Mouse (Mus musculus) heart, adult 8-10 months (tissue): ENCODE data around the gene Ptpn1. TPM values are rescaled to one million over a fixed set of nuclear protein-coding genes. Genes with fewer than 3 reads are reported as not detected.
A peak's percentile ranks its signal among the peaks of the same experiment; 100 is the strongest.

Source experiments
- DNase-seq: peaks from one replicate; pipeline ENCODE4 v3.0.0; 2022; ENCODE audit warnings: low spot score
- total RNA-seq, 4 experiments: library from RNA; stranded (reverse); gene quantifications; 2 replicates each; pipeline ENCODE4 v1.2.4; 2022

The Ptpn1 gene
- total RNA-seq, 4 experiments from 2014 or later, result 14.7 to 17.6 (median 16.4) TPM

DNA sequence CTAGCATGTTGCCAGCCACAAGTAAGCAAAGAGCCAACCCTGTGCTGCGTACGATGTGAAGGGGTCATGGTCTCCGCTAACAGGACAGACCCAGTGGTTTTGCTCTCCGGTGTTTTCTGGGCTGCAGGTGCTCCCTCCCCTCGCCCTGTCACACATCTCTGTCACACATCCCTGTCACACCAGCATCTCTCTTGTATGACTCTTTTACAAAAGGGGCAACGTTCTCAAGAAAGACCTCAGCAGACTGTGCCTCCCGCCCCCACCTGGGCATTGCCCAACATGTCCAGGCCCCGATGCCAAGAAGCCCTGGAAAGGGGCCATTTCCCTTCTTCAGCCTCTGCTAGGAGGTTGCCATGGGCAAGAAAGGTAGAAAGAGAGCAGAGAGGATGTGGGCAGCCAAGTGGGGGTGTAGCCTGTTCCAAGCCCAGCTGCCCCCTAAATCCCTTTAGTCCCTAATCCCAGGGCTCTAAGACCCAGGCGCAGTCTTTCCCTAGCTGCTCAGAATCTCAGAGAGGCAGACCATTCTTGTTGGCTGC, 10.8 kb upstream of the Ptpn1 start:
- DNase-seq, result no peak

DNA sequence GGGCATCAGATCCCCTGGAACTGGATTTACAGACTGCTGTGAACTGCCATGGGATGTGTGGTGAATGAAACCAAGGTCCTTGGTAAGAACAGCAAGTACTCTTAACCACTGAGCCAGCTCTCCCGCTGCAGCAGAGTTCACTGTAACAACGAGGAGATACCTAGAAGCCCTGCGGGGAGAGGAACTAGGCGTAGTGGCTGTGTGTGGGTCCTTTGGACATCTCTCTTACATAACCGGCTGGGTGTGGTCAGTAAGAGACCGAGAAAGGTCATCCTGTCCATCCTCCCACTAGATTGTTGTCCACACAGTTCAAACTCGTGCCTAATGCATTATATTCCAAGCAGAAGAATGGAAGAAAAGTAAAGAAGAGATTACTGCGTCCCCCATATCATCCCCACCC, 10.0 kb upstream of the Ptpn1 start:
- DNase-seq, result no peak

DNA sequence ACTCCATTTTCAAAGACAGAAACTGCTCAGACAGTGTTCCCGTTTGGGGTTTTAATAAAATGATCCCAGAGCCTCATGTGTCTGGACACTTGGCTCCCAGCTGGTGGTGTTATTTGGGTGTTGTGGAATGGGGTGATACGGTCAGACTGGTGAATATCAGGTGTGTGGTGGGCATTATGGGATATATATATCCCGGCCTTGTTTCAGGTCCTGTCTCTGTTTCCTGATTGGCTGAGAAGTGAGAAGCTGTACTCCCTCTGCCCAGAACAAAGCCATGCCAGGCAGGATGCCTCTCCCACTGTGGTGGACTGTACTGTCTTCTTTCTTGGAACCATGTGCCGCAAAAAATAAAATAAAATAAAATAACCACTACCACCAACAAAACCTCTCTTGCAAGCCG, 7.8 kb upstream of the Ptpn1 start:
- DNase-seq, result no peak

DNA sequence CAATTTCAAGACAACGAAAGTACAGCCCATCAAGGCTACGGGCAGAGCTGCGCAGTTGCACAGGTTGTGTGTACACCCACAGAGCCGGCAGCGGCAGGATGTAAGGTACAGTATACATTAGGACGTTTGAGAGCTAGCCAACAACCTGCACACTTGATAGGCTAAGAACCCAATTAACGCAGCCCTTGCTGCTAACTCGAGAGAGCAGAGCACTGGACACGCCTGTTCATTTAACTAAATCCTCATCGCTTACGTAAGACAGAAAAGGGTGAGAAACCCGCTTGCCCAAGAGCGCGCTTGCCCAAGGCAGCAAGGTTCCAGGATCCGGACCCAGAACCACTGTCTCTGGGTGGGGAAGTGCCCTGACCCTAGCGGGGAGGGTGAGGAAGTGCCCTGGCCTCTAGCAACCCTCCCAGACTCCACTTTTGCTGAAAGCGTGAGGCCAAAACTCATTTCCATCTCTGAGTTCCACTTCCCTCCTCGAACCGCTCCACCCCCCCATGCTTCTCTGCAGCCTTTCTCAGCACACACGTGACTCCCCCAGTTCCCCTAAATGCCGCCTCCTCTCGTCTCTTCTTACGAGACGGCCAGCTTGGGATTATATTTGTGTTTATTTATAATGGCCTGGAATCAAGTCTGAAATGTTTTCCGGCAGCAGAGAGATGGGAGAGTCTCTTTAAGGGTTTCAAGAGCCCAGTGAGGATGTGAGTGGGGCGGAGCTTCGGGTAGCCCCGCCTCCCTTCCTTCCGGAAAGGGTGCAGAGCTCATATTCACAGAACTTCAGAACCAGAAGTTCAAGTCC, 6.9 kb upstream of the Ptpn1 start:
- DNase-seq, result peak; percentile 89

DNA sequence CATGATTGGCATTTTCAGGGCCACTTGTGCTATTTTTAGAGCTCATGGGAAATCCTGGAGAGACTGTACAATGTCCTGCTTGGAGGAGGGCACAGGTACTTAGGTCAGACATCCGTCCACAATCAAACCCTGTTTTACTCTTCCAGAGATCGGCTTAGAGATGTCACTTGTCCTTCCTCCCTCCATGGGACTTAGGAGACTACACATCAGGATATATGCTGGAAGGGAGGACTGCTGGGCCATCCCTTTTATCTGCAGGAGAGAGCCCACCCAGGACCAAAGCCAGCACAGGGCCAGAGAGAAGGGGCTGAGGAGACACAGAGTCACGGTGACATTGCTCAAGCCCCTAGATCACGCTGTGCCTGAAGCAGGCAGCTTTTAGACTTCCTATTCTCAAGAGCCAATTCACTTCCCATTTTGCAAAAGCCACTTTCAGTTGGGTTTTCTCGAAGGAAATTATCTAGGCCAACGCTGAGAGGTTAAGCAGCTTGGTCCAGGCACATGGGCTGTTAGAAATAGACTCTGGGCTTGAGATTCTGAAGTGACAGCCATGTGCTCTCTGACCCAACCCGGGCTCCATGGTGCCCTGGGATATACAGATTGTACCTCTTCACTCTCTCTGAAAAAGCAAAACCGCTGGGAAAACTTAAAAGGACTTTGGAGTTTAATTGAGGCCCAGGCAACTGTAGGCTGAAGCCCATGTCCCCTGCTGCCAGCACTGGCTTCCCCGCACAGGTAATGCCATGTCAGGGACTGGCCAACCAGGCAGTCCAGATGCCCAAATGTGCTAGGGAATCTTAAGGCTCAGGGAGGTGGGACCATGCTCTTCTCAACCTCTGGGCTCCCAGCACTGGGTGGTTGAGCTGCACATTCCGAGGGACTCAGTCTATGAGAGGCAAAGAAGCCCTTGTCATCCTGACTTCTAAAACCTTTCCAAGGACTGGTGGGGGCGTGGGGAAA, 5.7 kb upstream of the Ptpn1 start:
- DNase-seq, result no peak

DNA sequence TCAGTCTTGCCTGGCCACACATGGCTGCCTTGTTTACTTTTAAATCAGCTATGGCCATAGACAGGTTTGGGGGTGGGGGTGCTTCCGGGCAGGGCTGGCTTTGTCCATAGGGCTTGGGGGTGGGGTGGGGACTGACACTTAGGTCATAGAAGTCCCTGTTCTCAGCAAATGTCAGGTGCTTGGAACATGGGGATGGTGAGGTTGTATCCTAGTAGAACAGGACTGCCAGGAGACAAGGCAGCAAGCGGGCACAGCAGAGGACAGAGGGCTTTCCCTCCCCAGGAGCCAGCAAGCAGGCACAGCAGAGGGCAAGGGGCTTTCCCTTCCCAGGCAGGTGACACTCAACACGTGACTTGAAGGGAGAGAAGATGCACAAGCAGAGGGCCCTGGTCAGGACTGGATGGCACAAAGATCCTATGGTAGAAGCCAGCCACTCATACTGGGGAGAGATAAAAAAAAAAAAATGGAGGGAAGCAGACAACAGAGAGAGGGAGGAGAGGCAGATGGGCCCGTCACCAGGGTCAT, 3.8 kb upstream of the Ptpn1 start:
- DNase-seq, result no peak

DNA sequence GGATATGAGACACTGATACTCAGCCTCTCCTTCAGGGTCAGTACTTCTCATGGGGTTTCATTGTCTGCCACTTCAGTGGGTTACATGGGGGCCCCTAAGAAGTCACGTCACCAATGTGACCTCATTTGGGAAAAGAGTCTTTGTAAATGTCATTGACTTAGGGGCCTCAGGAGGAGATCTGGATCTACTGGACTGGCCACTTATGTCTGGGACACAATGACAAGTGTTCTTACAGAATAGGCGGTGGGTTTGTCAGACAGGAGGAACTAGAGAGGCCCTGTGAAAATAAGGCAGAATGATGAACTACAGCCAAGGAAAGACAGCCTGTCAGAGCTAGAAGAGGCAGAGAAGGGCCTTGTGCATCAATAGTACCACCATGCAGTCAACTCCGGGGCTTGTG, 2.9 kb upstream of the Ptpn1 start:
- no peak for DNase-seq

DNA sequence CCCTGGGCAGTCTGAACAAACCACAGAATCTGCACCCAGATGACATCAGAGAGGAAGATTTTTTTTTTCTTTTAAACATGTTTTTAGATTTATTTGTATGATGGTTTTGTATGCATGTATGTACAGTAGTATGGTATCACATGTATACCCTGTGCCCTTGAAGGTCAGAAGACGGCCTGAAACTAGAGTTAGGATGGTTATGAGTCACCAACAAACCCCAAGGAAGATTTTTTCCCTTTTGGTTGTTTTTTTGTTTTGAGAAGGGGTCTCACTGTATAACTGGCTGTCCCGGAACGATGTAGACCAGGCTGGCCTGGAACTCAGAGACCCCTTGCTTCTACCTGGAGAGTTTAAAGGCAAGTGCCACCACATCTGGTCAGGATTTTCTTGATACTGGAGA, 882 bp upstream of the Ptpn1 start:
- no peak for DNase-seq

DNA sequence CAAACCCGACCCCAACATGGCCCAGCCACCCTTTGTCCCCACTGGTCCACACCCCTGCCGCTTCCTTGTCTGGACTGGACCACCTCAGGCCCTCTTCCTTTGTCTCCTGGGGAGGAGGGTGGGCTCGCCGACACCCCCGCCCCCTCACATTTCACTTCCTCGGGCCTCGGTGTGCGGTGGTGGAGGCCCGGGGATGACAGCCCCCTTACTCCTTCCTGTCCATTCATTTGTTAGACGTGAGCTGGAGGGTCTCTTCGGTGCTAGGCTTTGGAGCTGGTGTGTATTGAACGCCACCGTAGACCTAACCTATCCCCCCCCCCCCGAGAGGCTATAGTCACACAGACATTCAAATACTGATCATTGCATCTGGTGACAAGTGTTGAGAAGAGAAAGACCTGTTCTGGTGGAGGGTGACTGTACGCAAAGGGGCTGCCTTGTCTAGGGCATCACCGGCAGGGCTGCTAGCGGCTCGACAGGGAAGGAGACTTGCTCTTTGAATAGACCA, 922 bp downstream of the Ptpn1 start:
- no peak for DNase-seq

DNA sequence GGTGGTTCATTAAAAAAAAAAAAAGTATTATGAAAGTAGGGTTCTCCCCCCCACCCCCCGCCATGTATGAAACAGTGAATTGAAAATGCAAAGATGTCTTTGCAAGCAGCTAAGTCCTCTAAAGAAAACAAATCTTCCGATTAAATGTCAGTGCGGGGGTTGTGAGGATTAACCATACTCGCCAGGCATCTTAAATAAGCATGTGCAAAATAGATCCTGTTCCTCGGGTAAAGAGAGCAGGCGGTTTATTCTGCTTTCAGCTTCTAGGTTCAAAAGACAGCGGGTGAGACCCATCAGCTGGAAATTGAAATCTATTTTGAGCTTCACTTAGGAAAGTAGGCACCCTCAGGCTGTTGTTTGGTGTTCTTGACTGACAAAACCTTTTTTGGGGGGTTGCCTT, 1.5 kb downstream of the Ptpn1 start:
- DNase-seq, result no peak

DNA sequence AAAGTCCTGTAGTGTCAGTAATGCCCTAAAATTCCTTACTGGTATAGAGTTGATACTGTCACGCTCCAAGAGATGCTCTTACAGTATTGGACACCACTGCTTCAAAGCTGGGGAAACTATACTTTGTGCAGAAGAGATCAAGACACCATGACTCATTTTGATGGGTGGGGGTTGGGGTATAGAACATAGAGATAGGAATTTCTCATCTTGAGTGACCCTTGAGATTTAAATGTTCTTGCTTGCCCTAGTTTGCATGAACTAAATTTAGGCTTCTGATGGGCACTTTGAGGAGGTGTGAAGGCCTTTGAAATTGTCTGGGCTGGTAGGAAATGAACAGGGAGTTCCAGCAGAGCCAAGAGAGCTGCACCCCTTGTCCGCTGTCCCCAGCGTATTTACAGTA, 4.1 kb downstream of the Ptpn1 start:
- DNase-seq, result no peak

DNA sequence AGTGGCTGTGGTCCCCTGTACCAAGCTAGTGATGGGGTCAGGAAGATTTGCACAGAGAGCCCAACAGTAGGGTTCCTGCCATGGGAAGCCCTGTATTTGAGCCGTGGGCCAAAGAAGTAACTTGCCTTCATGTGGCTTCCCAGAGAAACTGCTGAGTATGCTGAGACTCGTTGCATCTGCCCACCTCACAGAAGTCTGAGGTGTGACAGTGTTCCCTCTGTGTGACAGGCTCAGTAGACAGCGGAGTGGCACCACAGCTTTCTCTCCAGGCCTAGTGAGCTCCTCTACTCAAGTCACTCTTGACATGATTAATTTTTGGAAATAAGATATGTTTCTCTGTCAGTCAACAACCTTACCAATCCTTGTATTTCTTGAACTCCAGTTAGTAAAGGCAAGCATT, 6.9 kb downstream of the Ptpn1 start:
- DNase-seq, result no peak

DNA sequence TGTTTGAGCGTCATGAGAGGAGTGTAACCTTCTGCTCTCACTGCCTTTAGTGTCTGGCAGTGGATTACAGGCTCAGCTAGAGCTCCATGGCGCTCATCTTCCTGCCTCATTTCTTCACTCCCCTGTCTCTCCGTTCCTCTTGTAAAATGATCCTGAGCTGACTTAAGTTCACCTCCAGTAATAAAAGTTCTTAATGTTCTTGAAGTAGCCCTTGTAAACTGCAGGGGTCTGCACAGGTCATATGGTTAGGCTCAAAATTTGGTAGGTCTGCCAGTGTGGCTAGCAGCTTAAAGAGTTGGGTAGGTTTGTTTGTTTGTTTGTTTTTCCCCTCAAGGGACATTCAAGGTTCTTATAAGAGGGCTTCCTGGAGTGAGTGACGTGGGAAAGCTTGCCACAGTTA, 7.3 kb downstream of the Ptpn1 start:
- no peak for DNase-seq

DNA sequence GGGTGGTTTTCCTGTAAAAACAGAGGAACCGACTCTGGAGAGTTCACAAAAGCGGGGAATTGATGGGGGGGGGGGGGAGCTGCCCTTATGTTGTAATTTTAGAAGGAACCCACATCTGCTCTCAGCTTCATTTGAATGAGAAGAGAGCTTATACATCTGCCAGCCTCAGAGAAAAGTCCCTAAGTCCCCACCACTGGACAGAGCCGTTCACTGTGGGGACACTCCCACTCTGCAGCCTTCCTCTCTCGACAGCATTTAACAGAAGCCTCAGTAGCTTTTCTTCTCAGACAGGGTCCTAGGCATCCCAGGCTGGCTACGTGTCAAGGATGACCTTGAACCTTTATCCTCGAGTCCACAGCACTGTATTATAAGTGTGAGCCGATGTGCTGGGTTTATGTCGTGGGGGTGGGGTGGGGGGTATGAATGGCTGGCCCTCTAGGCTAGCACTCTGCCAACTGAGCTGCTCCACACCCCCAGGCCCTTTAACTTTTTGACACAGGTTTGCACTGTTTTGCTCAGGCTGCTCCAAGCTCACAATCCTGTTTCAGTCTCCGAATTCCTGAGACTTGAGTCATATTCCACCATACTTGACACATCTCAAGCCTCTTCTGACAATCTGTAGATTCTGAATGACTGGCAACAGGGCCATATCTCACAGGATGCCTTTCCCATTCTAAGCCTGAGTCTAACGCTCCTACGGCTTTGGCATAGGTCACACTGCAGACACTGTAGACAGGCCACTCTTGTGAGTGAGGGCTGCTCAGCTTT, 8.0 kb downstream of the Ptpn1 start:
- no peak for DNase-seq

DNA sequence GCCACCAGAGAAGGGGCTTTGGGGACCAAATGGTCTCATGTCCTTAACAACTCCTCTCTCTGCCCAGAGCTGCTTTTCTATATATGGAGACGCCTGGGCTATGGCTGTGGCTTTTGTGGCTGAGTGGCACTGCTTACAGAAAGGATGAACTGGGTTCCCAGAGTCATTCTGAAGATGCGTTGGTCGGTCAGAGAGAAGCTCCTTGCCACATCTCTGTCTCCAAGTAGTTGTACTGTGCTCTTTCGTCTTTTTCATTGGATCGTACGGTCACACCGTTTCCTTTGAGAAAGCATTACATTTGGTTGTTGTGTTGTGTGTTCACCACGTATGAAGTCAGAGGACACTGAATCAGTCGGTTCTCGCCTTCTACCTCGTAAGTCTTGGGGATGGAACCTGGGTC, 8.8 kb downstream of the Ptpn1 start:
- DNase-seq, result no peak

DNA sequence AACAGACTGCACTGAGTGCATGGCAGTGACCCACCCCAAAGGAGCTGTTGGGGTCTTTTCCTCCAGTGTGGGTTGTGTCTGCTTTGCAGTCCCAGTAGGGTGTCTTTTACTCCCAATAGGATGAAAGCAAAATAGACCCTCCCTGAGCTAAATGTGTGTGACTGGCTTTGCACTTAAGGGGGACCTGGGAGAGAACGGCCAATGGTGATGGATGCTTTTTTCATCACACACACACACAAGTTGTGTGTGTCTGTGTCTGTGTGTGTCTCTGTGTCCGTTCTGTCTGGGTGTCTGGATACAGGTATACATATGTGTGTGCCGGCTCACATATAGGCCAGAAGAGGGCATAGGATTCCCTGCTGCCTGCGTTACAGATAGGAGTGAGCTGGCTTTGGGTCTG, 9.5 kb downstream of the Ptpn1 start:
- no peak for DNase-seq

DNA sequence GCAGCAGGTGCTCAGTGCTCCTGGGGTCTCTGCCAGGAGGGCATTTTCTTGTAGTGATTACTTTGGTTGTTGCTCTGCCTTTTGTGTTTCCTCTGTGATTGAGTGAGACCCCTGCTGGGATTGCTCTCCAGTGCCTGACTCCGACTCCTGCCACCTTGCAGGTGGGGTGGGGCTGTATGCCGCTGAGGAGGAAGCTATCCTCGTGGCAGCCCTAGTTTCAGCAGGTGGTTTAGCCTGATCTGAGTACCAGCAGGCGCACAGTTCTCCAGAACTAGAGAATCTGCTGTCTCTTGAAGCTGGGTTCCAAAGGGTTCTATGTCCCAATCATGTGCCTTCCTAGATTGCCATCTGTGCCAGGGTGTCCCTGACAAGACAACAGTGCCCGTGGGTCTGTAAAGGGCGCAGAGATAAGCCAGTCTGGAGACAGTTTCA, 9.9 kb downstream of the Ptpn1 start:
- DNase-seq, result no peak

DNA sequence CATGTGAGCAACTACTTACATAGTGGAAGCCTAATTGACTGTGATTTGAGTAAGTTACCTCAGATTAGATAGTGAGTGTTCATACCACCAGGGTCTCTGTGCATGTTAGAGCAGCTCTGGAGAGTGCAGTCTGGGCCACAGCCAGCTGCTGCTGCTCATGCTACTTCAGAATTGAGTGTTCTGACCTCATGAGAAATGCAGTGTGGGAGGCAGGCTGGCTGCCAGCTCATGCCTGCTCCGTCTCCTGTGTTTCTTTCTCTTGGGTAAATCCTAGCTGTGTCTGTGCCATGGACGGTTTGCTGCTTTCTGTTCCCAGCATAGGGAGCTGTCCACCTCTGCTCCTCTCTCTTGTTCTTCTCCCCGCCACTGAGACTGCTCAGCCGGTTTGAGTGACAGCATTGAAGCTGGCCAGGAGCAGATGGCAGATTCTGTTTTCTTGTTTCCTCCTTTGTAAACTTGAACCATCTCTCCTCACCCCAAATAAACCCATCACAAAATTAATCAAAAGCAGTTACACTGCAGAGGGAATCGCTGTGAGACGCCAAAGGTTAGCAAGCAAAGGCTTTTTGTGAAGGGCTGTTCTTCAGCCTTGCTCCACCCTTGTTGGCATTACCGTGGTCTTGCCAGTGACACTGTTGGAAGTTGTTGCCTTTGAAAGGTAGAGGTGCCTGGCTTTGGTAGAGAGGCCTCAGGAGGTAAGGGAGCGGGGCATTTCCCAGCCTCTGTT, 10.5 kb downstream of the Ptpn1 start:
- peak; percentile 57 for DNase-seq

DNA sequence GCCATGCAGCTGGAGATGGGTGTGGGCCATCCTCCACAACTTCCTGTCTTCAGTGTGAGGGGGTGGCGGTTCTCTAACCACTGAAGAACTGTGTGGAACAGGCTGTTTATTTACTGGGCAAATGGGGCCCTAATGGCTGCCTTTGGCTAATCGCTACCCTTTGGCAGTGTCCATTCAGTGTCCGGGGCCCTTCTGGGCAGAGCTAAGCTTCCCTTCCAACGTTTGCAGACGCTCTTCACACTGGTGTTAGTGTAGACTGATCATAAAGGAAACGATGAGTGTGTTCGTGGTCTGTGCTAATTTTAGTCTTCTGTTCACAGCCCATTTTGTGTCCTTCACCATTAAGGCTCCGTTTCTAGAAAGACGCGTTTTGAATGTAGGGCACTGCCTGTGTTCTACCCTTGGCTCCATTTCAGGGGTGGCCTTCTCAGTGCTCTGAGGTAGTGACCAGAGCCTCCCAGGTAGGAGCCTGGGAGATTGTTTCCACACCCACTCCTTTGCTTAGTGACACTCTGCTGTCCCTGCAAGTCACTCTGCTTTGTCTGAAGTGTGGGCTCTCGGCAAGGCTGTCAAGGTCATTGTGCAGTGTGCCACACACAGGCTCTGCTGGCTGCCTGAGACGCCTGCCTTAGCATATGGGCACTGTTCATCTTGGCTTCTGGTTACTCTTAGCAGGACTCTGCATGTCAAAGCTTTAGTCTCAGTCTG, 11.2 kb downstream of the Ptpn1 start:
- peak; percentile 69 for DNase-seq

DNA sequence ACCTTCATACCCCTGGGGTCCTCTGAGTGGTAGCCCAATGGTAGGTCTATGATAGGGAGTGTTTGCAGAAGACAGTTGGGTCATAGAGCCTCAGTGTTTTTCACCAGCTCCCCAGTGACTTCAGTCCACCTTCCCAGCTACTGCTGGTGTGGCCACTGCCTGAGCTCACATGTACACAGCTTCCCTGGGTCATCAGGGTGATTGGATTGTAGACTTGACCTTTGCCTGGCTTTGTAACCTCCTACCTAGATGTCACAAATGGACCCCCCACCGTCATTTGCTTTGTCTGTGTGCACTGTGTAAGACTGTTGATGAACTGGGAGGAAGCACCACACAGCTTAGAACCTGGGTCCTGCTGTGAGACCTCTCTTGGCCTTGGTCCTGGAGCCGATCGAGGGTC, 12.3 kb downstream of the Ptpn1 start:
- no peak for DNase-seq
